Mouse (Mus musculus): ENCODE results near the gene Prlr. TPM values are rescaled to one million over a fixed set of nuclear protein-coding genes. Genes with fewer than 3 reads are reported as not detected.
A peak's percentile ranks its signal among the peaks of the same experiment; 100 is the strongest.

Gene Prlr
- polyA plus RNA-seq (2015; fragmentation: Nextera tagmentation; extraction: Ambion mirVana): 3.3 and 4.0 TPM in 2 replicates

DNA sequence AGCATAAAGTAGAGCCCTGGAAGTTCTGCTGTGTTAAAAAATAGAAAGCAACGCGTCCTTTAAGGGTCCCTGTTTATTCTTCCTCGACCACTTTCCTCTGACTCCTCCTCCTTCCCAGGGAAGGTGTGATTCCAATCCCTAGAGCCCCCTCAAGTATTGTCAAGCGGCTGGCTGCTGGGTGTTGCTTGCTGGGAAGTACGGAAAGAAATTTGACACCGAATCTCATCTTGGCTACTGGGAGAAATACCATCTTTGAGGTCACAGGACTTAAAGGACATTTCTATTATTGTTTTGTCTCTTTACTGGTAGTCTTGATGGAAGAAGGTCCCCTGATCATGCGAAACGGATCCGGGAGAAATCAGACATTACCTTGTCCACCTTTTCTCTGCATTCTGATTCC, at the start of gene Prlr:
TSS of gene Prlr (plus strand) at position 156 of the 400 bp plus-strand sequence.
- WGBS: 2% methylated on average over 9 of the region's 9 CpGs
- peaks cover 11% of the 10 kb centered on the region for H3K4me1 ChIP-seq
- peak within 1 kb of the TSS; percentile 43 for H3K4me3 ChIP-seq (replicated peaks)
- H3K27me3 ChIP-seq: peaks cover 13% of the 10 kb centered on the region; the same call in 1 of the 2 replicates
- peak within 1 kb of the TSS; percentile 17; the same call in 1 of the 2 replicates for H3K9ac ChIP-seq
- peak within 1 kb of the TSS; percentile 84 for H3K4me2 ChIP-seq
- no peak within 1 kb of the TSS for H3K27ac ChIP-seq
- no peaks in the 10 kb centered on the region for H3K36me3 ChIP-seq
- 0 out of 2 replicates have a peak, but pooled peaks have one; percentile 40 for ATAC-seq (replicated peaks; ENCODE audit: low FRiP score)
- H3K9me3 ChIP-seq (replicated peaks): no peaks in the 10 kb centered on the region

GRCm38 (mm10) chr15:10133781-10134180, 43.3 kb upstream of the Prlr start:
- no peaks in the 10 kb centered on the region for H3K9me3 ChIP-seq (replicated peaks)
- no peak for ATAC-seq (replicated peaks; ENCODE audit: low FRiP score)
- H3K27me3 ChIP-seq: no peaks in the 10 kb centered on the region
- H3K27ac ChIP-seq: no peak overlapping the region
- H3K4me2 ChIP-seq: no peak overlapping the region
- H3K4me3 ChIP-seq (replicated peaks): no peak overlapping the region
- no peaks in the 10 kb centered on the region for H3K36me3 ChIP-seq
- 93% methylated on average over 2 of the region's 2 CpGs for WGBS
- no peaks in the 10 kb centered on the region for H3K4me1 ChIP-seq
- no peak overlapping the region for H3K9ac ChIP-seq

GRCm38 (mm10) chr15:10134889-10135288, 42.1 kb upstream of the Prlr start:
- no peak overlapping the region for H3K4me2 ChIP-seq
- no peak overlapping the region for H3K9ac ChIP-seq
- H3K4me3 ChIP-seq (replicated peaks): no peak overlapping the region
- no peaks in the 10 kb centered on the region for H3K4me1 ChIP-seq
- no peak overlapping the region for H3K27ac ChIP-seq
- H3K36me3 ChIP-seq: no peaks in the 10 kb centered on the region
- ATAC-seq (replicated peaks; ENCODE audit: low FRiP score): no peak
- no peaks in the 10 kb centered on the region for H3K27me3 ChIP-seq
- H3K9me3 ChIP-seq (replicated peaks): no peaks in the 10 kb centered on the region
- WGBS: 75% methylated on average over 4 of the region's 4 CpGs

DNA sequence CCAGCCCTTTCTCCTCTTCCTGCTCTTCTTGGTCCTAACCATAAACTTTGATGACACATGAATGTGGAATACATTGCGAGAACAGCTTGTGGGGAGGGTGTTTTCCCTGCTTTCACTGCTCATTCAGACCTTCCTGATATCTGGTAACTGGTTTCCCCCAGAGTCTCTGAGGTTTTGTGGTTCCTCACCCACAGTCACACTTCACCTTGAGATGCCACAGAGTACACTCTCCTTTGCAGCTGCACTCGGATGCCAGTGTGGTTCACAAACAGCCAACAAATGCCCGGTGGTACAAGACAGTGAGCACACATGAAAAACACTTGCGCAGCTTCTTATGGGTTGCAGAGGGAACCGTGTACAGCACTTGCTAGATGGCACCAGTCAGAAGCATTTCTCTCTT, 32.5 kb upstream of the Prlr start:
- Histone ChIP-seq H3K9me3 (replicated peaks) (no peaks in the 10 kb centered on the region), H3K9ac (no peak overlapping the region), H3K36me3 (no peaks in the 10 kb centered on the region), H3K4me2 (no peak overlapping the region), H3K4me3 (replicated peaks) (no peak overlapping the region), H3K27ac (no peak overlapping the region), H3K4me1 (no peaks in the 10 kb centered on the region), H3K27me3 (no peaks in the 10 kb centered on the region)
- ATAC-seq (replicated peaks; ENCODE audit: low FRiP score): no peak
- WGBS: 80% methylated on average over 5 of the region's 5 CpGs

- Histone ChIP-seq H3K9ac (no peak overlapping the region), H3K27me3 (no peaks in the 10 kb centered on the region), H3K4me1 (no peaks in the 10 kb centered on the region), H3K9me3 (replicated peaks) (no peaks in the 10 kb centered on the region), H3K36me3 (no peaks in the 10 kb centered on the region), H3K4me3 (replicated peaks) (no peak overlapping the region), H3K27ac (no peak overlapping the region), H3K4me2 (no peak overlapping the region)
- ATAC-seq (replicated peaks; ENCODE audit: low FRiP score): no peak
- 73% methylated on average over 4 of the region's 4 CpGs for WGBS
Measured at GRCm38 (mm10) chr15:10148196-10148595, 28.8 kb upstream of the Prlr start.

GRCm38 (mm10) chr15:10160663-10161062, 16.4 kb upstream of the Prlr start:
- WGBS: 88% methylated on average over 2 of the region's 2 CpGs
- Histone ChIP-seq H3K36me3 (no peaks in the 10 kb centered on the region), H3K9me3 (replicated peaks) (no peaks in the 10 kb centered on the region), H3K9ac (no peak overlapping the region), H3K27me3 (no peaks in the 10 kb centered on the region), H3K4me1 (no peaks in the 10 kb centered on the region), H3K27ac (no peak overlapping the region), H3K4me2 (no peak overlapping the region), H3K4me3 (replicated peaks) (no peak overlapping the region)
- no peak for ATAC-seq (replicated peaks; ENCODE audit: low FRiP score)

- 71% methylated on average over 6 of the region's 6 CpGs for WGBS
- H3K27ac ChIP-seq: no peak overlapping the region
- H3K9ac ChIP-seq: no peak overlapping the region
- H3K4me2 ChIP-seq: no peak overlapping the region
- H3K4me1 ChIP-seq: peaks cover 11% of the 10 kb centered on the region
- H3K4me3 ChIP-seq (replicated peaks): no peak overlapping the region
- no peak for ATAC-seq (replicated peaks; ENCODE audit: low FRiP score)
- peaks cover 13% of the 10 kb centered on the region; the same call in 1 of the 2 replicates for H3K27me3 ChIP-seq
- H3K36me3 ChIP-seq: no peaks in the 10 kb centered on the region
- H3K9me3 ChIP-seq (replicated peaks): no peaks in the 10 kb centered on the region
Measured at GRCm38 (mm10) chr15:10175078-10175477, 2.0 kb upstream of the Prlr start.

GRCm38 (mm10) chr15:10175656-10176055, 1.4 kb upstream of the Prlr start:
- no peak overlapping the region for H3K9ac ChIP-seq
- H3K4me3 ChIP-seq (replicated peaks): no peak overlapping the region
- peaks cover 13% of the 10 kb centered on the region; the same call in 1 of the 2 replicates for H3K27me3 ChIP-seq
- H3K27ac ChIP-seq: no peak overlapping the region
- peaks cover 11% of the 10 kb centered on the region for H3K4me1 ChIP-seq
- no peak overlapping the region for H3K4me2 ChIP-seq
- 29% methylated on average over 7 of the region's 7 CpGs for WGBS
- ATAC-seq (replicated peaks; ENCODE audit: low FRiP score): peak; percentile 56
- H3K9me3 ChIP-seq (replicated peaks): no peaks in the 10 kb centered on the region
- no peaks in the 10 kb centered on the region for H3K36me3 ChIP-seq

DNA sequence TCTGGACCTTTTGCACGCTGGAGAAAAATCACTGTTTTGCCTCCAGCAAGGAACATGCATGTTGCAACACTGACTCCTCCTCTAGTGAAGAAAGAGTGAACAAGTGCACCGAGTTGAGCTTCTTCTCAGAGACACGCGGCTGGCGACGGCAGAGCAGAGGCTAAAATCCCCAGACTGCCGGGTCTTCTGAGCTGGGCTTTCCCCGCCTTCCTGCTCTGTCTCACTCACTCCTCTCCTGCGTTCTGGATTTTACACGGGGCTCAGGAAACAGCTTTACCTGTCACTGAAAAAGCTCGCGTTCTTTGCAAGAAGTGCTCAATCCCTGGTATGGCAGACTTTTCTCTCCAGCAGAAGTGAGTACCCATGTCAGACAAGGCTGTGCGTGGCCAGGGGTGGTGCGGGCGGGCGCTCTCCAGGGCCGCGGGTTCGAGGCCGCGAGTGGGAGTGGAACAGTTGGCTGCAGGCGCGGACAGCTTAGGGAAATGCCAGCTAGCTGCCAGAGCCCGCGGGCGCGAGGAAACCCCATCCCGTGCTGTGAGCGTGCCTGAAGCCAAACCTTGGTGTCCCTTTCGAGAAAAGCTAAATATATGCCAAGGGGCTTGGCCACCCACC, 587 bp downstream of the Prlr start:
- Histone ChIP-seq H3K9ac (peak overlapping the region; percentile 17; the same call in 1 of the 2 replicates), H3K4me1 (peaks cover 11% of the 10 kb centered on the region), H3K9me3 (replicated peaks) (no peaks in the 10 kb centered on the region), H3K4me2 (peak overlapping the region; percentile 84), H3K4me3 (replicated peaks) (peak overlapping the region; percentile 43), H3K27me3 (peaks cover 13% of the 10 kb centered on the region; the same call in 1 of the 2 replicates), H3K27ac (no peak overlapping the region), H3K36me3 (no peaks in the 10 kb centered on the region)
- ATAC-seq (replicated peaks; ENCODE audit: low FRiP score): peak; percentile 73
- WGBS: under 1% methylated on average over 30 of the region's 30 CpGs

DNA sequence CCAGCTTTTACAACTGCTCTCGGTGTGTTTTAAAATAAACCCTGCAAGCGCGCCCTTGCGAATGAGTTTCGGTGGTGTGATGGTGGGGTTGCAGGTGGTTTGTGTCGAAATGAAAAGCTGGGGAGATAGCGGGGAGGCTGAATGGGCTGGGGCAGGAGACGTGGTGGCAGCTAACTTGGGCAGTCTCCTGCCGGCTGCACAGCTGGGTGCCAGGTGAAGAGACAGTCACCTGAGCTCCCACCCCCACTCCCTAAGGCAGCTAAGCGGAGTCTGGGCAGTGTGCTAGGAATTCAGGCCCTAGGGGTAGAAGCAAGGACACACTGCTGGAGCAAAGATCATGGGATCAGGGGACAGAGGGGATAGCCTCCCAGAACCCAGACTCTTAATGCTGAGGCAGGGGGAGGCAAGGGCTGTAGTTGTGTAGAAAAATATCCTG, 1.1 kb downstream of the Prlr start:
- H3K4me1 ChIP-seq: peaks cover 11% of the 10 kb centered on the region
- H3K9ac ChIP-seq: peak overlapping the region; percentile 17; the same call in 1 of the 2 replicates
- 6% methylated on average over 10 of the region's 10 CpGs for WGBS

DNA sequence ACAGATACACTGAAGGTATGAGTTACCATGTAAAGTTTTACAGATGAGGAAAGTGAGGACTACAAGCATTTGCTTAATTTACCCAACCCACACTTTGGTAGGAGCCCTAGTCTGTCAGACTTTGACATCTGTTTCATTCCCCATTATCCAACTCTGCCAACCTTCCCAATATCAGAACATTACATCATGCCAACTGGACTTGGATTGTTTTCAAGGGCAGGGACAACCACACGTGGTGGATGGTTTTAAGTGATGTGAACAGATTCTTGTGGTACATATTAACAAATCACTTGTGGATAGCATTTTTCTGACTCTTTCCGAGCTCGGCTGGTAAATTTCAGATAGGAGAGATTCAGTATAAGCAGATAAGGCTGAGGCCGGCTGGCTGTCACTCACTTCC, 3.7 kb downstream of the Prlr start:
- Histone ChIP-seq H3K4me3 (replicated peaks) (no peak overlapping the region), H3K9ac (no peak overlapping the region), H3K27me3 (peaks cover 13% of the 10 kb centered on the region; the same call in 1 of the 2 replicates), H3K4me1 (peaks cover 11% of the 10 kb centered on the region), H3K36me3 (no peaks in the 10 kb centered on the region), H3K4me2 (no peak overlapping the region), H3K27ac (no peak overlapping the region), H3K9me3 (replicated peaks) (no peaks in the 10 kb centered on the region)
- WGBS: 82% methylated on average over 4 of the region's 4 CpGs
- ATAC-seq (replicated peaks; ENCODE audit: low FRiP score): no peak

More for the DNA sequence above, 1.1 kb downstream of the Prlr start:
- no peaks in the 10 kb centered on the region for H3K9me3 ChIP-seq (replicated peaks)
- peak; percentile 55 for ATAC-seq (replicated peaks; ENCODE audit: low FRiP score)
- peak overlapping the region; percentile 43 for H3K4me3 ChIP-seq (replicated peaks)
- H3K27me3 ChIP-seq: peaks cover 13% of the 10 kb centered on the region; the same call in 1 of the 2 replicates
- H3K27ac ChIP-seq: no peak overlapping the region
- no peaks in the 10 kb centered on the region for H3K36me3 ChIP-seq
- H3K4me2 ChIP-seq: peak overlapping the region; percentile 84

DNA sequence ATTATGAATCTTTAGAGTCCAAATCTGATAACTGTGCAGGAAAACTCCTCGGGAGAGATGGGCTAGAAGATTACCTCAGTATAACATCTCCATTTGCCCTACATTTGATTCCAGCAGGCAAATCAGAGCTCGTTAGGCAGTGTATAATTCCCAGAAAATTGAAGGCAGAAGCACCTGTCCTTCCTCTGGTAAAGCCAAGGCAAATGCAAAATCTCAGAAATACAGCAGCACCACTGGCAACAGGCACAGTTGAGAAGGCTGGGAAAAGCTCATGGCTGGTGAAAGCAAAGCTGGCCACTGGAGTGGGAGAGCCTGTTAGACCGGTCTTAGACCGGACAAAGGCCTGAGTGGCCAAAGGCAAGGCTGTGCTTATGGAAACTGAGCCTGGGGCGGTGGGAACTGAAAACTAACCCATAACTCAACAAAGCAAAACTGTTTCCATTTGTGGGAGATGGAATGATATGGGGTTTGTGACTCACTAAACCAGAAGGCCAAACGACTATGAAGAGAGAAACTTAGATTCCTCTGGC, 15.1 kb downstream of the Prlr start:
- H3K4me1 ChIP-seq: no peaks in the 10 kb centered on the region
- H3K27me3 ChIP-seq: no peaks in the 10 kb centered on the region
- no peak overlapping the region for H3K4me3 ChIP-seq (replicated peaks)
- H3K4me2 ChIP-seq: no peak overlapping the region
- ATAC-seq (replicated peaks; ENCODE audit: low FRiP score): peak; percentile 58; the same call in 1 of the 2 replicates
- no peaks in the 10 kb centered on the region for H3K9me3 ChIP-seq (replicated peaks)
- no peak overlapping the region for H3K27ac ChIP-seq
- no peak overlapping the region for H3K9ac ChIP-seq
- WGBS: 76% methylated on average over 6 of the region's 6 CpGs
- H3K36me3 ChIP-seq: no peaks in the 10 kb centered on the region

Data from kidney, embryonic 15.5 days (tissue).